Mouse (Mus musculus) ES-E14 (cell line): Measurements from ENCODE around the gene Pold3.

Experiments
- CHD2 ChIP-seq: IDR thresholded peaks from 2 replicates; pipeline ENCODE4 v1.6.1; 2014; ENCODE audit warnings: mild to moderate bottlenecking, low read depth, low read length, inconsistent platforms
- HCFC1 ChIP-seq: IDR thresholded peaks from 2 replicates; pipeline ENCODE4 v1.6.1; 2012; ENCODE audit warnings: low read length, inconsistent platforms, borderline replicate concordance; ENCODE audit not compliant: insufficient read depth
- ZC3H11A ChIP-seq: IDR thresholded peaks from 2 replicates; pipeline ENCODE4 v1.6.1; 2012; ENCODE audit warnings: low read depth, mild to moderate bottlenecking, inconsistent platforms, low read length, borderline replicate concordance
- ZNF384 ChIP-seq: IDR thresholded peaks from 2 replicates; pipeline ENCODE4 v1.6.1; 2012; ENCODE audit warnings: low read depth, low read length, inconsistent platforms

GRCm38 (mm10) chr7:100140591-100140990, 19.2 kb upstream of the Pold3 start:
- no peak for TF ChIP-seq CHD2
- no peak for TF ChIP-seq HCFC1
- no peak for TF ChIP-seq ZC3H11A
- no peak for TF ChIP-seq ZNF384
